Mouse (Mus musculus) heart, postnatal 10 days (tissue): ENCODE measurements at regions not wholly inside any gene's neighbourhood (a gene's known extent, or its start where the extent isn't known, plus 50 kb on each side); places are given as distances from the start of the nearest gene placed in this dataset.

Experiments used
- DNase-seq, 2 experiments: peaks; one replicate each; pipeline ENCODE4 v3.0.0; 2021
- intact Hi-C: fragments of 180-260 bp; cut with DNase I; formaldehyde crosslinking; loops from one replicate; pipeline ENCODE4 v1.15.1; 2025

DNA sequence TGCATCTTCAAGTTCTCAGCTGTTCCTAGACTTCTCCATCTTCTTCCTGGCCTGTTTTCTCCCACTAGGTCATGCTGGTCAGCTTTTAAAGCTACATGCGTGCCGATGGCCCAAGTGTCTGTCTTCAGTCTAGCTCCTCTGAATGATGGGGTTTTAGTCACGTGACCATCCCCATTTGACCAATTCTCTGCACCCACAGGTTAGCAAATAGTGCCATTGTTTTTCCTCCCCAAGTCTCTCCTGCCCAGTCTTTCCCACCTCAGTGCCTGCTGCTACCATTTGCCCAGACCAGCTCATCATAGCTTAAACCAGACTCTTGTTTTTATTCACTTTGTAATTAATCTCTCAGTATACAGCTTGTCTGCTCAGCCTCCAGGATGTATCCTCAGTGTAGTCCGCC, 62.3 kb downstream of the Zfp706 start:
- no peak for DNase-seq
- intact Hi-C loops: no loop called here

DNA sequence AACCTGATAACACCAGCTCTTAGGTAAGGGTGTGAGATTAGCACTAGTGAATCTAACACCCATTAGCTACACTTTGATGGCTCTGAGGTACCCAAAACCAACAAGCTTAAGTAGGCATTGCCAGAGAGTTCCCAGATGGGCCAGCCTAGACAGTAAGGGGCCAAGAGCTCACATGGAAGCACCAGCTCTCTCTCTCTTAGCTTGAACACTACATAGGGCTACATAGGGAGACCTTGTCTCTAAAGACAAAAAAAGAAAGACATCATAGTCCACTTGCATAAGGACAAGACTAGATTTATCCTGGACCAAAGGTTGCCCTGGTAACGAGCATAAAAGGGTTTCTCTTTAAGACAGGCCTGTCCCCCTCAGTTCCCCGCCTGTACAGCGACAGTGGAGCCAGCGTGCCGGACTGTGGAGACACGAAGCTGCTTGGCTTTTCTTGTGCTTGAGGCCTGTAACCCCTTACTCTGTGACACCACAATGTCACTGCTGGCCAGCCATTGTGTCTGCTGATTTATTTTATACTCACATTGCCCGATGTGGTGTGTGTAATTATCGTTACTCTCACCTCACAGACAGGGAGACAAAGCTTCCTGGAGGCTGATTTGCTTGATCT, 62.9 kb downstream of the Zfp706 start:
- no peak for DNase-seq
- intact Hi-C loops: no loop called here

DNA sequence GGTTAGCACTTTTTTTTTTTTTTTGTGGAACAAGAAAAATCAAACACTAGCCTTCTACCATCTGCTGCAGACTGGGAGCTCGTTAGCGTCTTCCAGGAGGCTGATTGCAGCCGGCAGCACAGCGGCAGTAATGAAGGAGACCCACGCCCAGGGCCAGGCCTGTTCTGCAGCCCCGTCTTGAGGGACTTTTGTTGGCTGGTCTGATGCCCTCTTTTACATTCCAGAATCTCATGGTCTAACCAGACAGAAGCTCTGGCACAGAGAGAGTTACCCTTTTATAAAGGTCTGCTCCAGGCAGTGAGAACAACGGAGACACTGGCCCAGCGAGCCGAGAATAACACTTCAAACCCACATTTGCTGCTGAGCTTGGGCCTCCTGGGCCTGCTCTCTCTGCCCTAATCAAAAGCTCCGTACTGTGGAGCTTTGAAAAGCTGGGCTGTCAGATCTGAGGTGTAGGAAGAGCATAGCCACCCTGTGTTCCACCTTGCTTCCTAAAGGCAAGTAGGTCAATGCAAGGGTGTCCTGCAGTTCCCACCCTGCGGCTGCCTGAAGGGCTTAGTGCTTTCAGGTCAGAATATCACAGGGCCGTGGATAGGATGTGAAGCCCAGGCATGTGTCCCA, 64.0 kb downstream of the Zfp706 start:
- intact Hi-C loops: no loop called here

DNA sequence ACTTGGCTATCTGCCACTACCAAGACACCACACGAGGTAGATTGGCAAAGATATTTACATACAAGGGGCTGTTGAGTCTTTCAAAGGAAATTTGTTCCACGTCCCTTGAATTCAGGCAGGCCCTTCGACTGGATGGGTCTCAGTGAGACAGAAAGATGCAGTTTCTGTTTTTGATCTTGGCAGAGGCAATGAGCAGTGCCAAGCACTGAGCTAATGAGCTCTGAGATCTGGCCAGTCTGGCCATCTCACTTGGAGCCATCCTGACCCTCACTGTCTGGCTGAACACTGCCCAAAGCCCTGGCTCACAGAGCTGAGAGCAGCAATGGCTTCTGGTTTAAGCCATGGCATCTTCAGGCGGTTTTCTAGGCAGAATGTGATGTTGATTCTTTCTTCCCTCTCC, 65.3 kb downstream of the Zfp706 start:
- DNase-seq: no peak
- intact Hi-C loops: no loop called here

More for the DNA sequence above, 64.0 kb downstream of the Zfp706 start:
- DNase-seq: no peak

DNA sequence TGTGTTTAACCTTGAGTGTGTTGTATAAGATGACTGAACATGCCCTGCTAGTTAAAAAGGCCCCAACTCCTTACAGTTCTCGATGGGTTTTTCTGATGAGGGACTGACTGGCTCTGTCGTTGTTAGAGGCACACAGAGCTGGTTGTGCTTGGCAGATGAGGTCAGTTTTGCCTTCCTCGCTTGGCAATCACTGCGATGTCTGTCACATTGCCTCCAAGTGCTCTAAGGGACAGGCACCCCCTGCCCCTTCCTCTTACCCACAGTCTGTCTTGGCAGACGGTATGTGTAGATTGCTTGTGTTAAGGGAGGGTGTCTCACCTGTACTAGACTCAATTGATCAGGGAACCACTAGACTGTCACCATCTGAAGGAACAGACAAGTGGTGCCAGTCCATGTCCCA, 65.8 kb downstream of the Zfp706 start:
- intact Hi-C loops: no loop called here
- no peak for DNase-seq

DNA sequence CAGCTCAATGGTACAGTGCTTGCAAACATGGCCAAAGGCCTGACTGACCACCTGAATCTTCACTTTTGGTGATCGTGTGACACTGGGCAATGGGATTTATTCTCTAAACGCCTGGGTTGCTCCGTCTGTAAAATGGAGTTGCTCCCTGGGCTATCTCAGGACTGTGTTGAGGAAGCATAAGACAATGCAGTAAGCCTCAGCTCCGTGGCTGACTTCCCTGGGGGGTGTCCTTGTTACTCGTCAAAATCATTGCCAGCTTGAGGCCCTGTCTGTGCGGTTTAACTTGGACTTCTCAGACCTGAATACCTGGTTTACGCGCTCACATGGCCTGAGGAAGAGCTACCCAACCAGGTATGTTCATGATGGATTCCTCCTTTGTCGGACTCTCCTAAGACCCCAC, 68.0 kb downstream of the Zfp706 start:
- intact Hi-C loops: loop anchor here (5.0 kb wide), 1 partner anchor 147 kb away; no protein-coding TSS in a partner anchor
- DNase-seq: no peak

DNA sequence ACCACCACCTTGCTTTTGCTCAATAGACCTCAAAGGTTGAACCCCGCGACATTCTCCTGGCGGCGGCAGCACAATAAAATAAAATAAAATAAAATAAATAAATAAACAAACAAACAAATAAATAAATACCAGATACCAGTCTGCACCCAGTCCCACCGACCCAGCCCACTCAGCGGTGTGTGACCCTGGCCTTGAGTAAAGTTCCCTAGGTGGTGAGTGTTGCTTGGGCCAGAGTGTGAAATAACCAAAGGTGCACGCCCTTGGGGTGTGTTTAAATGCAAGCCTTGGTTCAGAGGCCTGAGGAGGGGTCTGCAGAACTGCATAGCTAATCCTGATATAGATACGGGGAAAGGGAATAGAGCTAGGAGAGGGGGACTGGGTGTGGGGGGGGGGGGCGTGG, 68.4 kb downstream of the Zfp706 start:
- intact Hi-C loops: loop anchor here (5.0 kb wide), 1 partner anchor 147 kb away; no protein-coding TSS in a partner anchor
- DNase-seq: no peak

DNA sequence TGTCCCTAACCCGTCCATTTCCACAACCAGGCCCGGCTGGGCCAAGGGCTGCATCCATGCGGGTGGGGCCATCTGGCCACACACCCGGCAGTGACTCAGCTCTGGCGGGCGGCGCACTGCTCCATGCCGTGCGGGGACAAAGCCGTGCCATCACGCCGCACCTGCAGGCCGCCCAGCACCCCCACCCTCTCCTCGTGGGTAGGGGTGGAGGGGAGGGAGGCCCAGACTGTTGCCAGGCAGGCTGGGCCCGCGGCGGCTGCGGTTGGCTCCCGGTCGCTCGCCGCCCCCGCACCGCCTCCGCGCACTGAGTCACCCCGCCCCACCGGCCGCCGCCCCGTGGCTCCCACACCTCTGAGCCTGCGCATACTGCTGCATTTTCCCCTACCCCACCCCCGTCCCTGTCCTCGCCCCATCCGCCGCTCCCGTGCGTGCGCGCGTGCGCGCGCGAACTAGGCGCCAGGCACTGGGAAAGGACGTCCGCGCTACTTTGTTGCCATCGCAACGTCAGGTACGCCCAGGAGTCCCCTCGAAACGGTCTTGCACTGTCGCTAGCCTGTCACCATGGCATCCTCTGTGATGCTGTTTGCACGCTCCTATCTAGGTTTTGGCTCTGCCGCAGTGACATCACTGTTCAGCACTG, 68.9 kb downstream of the Zfp706 start:
- intact Hi-C loops: loop anchor here (5.0 kb wide), 1 partner anchor 146 kb away; no protein-coding TSS in a partner anchor
- DNase-seq: peak; percentile 92

DNA sequence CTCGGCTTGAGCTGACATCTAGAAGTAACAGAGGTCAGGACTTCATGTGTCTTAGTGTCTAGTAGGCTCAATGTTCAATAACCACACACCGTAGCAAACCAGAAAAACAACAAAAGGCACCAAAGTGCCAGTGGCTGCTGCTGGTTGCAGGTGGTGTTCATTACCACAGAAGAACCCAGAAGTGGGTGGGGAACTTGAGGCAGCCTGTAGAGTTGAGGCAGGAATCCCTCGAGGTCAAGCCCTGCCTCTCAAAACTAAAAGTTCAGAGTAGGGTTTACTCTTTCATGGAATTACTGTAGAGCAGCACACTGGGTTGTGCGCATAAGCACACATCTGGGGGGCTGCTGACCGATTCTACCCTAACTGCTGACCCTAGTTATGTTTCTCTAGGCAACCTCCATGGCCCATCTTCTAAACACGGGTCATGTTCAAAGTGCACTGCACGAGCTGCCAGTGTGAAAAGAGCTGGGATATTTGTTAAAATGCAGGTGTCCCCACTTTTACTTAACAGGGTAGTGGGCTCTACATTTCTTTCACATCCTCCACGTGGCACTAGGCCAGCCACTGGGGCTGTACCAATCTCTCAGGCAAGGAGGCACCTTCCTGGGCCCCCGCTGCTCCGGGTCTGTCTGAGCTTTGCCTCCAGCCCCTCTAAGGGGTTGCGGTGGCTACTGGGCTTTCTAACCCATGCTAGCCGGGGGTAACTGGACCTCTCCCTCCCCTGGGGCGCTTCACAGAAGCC, 69.6 kb downstream of the Zfp706 start:
- DNase-seq: no peak
- intact Hi-C loops: loop anchor here (5.0 kb wide), 1 partner anchor 146 kb away; no protein-coding TSS in a partner anchor

DNA sequence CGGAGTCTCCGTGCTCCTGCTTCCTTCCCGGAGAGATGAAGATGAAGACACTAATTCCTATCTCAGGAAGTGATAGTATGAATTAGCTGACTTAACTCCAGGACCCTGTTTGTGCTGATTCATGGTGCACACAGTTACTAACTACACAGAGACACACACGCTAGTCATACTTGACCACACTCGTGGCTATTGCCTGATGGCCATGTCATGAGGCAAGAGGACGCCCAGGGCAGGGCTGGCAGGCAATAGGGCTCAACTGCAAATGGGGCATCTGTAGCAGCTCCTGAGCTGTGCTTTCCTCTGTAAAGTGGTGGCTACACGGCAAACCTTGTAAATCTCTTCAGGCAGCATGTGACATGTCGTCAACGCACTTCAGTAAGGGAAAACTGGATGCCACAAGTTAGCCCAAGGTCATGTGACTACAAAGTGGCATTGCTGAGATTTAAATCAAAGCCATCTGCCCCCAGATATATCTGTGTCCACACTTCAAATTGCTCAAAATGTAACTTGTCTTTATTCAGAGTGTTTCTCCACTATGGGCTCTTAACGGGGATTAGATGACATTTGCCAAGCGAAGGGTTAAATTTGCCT, 70.4 kb downstream of the Zfp706 start:
- intact Hi-C loops: loop anchor here (5.0 kb wide), 1 partner anchor 145 kb away; no protein-coding TSS in a partner anchor
- DNase-seq: no peak

DNA sequence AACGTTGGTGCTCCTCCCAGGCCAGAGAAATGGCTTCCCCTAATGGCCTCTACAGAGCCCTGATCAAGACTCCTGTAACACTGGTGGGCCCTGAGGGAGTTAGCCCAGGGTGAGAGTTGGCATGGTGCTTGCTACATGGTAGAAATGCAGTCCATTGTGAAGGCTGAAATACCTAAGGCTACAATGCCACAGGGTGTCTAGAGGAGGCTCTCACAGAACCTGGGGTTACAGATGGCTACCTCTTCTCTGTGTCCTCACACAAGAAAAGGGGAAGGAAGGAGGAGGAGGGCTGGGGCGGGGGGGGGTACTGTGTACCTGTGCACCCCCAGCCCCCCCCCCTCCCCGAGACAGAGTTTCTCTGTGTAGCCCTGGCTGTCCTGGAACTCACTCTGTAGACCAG, 72.8 kb downstream of the Zfp706 start:
- intact Hi-C loops: loop anchor here (5.0 kb wide), 1 partner anchor 142 kb away; no protein-coding TSS in a partner anchor
- no peak for DNase-seq

DNA sequence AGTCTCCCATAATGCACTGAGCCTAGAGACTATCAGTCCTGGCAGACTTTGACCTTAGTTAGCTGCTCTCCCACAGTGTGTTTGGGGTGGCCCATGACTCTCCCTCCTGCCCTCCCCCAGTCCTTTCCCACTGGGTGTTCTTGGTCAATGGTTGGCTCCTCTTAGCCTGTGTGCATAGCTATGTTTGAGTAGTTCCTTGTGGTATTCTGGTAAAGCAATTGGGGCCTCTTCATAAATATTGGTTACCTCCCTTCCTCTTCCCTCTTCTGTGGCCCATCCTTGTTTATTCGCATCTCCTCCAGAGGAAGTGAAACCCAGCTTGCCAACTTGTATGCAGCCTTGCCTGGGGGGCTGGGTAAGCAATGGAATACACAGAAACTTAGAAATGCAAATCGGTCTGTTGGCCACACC, 74.0 kb downstream of the Zfp706 start:
- DNase-seq: no peak
- intact Hi-C loops: no loop called here

DNA sequence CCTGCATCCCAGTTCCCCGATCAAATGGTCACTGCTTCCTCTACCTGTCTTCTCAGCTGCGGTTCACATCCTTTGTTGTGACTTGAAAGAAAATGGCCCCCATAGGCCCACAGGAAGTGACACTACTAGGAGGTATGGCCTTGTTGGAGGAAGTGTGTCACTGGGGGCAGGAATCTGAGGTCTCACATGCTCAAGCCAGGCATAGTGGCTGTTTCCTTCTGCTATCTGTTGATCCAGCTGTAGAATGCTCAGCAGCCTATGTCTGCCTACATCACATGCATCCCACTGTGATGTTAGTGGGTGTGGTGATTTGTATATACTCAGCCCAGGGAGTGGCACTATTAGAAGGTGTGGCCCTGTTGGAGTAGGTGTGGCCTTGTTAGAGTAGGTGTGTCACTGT, 76.1 kb downstream of the Zfp706 start:
- intact Hi-C loops: no loop called here
- no peak for DNase-seq

DNA sequence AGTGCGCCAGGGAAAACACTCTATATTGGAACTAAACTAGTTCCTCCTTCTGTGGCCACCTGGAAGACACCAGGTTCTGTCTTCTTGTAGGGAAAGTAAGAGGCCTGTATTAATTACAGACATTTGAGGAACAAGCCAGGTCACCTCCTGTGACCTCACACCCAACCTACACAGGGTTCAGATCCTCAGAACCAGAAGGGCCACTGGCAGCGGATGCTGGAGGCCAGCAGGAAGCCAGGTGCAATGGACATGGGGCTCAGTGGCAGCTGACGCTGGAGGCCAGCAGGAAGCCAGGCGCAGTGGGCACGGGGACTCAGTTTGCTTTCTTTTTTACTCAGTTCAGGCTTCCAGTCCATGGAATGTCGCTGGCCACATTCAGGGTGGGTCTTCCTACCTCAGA, 77.1 kb downstream of the Zfp706 start:
- no peak for DNase-seq
- intact Hi-C loops: no loop called here

DNA sequence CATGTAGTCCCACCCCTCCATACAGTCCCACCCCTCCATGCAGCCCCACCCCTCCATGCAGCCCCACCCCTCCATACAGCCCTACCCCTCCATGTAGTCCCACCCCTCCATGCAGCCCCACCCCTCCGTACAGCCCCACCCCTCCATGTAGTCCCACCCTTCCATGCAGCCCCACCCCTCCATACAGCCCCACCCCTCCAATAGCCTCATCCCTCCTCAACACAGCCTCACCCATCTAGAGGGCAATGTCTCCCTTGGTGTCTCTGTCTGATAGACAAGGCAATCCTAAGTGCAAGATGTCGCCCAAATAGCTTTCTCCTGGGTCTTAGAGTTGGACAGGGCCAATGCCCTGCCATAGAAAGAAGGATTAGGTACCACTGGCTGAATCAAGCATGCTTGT, 77.8 kb downstream of the Zfp706 start:
- no peak for DNase-seq
- intact Hi-C loops: no loop called here

DNA sequence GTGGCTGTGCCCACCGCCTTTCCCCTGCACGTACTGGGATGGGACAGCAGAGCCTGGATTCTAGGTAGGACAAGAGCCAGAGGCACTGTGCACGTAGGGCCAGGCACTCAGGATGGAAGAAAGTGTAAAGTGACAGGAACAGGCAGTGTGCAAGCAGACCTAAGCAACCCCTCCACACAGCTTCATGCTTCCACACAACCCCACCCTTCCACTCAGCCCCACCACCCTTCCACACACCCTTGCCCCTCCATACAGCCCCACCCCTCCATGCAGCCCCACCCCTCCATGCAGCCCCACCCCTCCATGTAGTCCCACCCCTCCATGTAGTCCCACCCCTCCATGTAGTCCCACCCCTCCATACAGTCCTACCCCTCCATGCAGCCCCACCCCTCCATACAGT, 78.5 kb downstream of the Zfp706 start:
- DNase-seq: no peak
- intact Hi-C loops: no loop called here

DNA sequence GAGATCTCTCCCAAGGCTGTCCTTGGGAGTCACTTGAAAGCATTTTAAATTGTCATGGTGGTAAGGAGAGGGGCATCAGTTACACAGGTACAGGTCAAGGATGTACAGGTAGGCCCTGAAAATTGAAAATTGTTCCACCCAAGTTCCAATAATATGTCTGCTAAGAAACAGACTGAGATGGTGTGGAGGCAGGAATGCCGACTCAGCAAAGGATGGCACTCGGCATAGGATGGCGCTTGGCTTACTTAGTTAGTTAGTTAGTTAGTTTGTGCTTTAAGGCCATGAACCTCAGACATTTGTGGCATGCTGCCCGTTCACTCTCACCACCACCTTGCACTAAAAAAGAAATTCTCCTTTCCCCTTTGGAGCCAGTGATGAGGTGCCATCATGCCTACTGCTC, 78.9 kb downstream of the Zfp706 start:
- intact Hi-C loops: no loop called here
- no peak for DNase-seq

DNA sequence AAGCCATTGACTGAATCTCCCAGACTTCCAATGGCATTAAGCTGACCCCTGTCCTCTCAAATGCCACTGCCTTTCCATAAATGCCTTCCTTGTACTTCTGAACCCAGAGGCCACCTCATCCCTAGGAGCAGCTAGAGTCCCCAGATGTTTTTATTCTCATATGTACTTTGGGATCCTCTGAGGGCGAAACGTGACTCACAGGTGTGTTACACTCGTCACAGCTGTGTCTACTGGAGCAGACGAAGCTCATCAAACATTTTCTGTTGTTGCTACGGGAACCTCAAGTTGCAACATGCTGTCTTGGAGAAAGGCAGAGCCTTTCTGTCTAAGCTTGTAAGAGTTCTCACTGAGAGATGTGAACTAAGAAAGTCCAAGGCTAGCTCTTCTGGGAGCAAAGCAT, 80.1 kb downstream of the Zfp706 start:
- intact Hi-C loops: no loop called here
- no peak for DNase-seq

DNA sequence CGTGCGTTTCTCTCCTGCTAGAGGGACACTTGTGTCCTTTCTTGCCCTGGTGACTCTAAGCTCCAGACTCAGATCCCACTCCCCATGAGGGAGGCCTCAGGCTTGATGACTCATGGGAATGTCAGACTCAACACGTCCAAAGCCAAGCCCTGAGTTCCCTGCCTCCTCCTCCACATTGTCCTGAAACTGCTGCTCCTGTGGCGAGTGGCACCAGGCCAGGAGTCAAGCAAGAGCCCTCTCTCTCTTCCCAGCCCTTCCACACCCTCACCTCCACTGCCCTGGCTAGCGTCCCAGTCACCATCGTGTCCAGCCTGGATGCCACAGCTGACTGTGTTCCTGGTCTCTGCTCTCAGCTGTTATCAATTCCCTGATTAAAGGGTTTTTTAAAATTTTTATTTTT, 83.4 kb downstream of the Zfp706 start:
- DNase-seq: peak; percentile 64 to 76
- intact Hi-C loops: no loop called here

DNA sequence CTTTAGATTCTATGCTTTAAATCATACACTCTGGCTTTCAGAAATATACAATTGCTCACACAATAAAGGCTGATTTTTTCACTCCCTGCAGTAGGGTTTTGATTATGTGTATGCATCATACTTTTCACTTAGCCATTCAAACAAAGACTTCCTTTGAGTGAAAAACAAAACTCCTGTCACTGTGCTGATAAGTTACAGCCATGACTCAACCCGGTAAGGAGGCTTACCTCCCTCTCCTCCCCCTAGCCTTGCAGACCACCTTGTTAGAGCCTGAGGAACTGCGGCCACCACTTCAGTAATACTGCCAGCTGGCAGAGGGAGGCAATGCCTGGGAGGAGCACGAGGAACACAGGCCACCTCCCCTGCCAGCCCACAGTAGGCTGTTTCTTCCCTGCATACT, 86.2 kb downstream of the Zfp706 start:
- intact Hi-C loops: no loop called here
- DNase-seq: no peak

DNA sequence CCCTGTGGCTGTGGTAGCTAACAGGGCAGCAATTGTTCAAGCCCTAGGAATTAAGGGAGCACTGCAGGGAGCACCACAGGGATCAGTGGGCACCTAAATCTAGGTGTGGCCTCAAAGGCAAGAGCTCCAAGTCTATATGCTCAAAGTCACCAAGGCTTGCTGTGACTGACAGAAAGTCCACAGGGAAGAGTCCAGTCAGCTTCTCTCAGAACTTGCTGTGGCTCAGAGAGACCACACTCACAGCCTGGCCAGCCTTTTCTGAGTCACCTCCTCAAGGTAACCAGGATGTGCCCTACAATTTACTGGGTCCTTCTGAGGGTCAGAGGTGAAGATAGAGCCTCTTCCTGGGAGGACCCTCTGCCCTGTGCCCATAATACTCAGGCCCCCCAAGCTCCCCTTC, 86.7 kb downstream of the Zfp706 start:
- no peak for DNase-seq
- intact Hi-C loops: no loop called here
